Mouse (Mus musculus) intestine, embryonic 14.5 days (tissue): ENCODE results near the gene Npc1l1. TPM values are rescaled to one million over a fixed set of nuclear protein-coding genes. Genes with fewer than 3 reads are reported as not detected.
"Not testable (repeated sequence)": the region's sequence is repeated elsewhere in the genome, so short reads cannot be mapped to it uniquely, and the experiment has no call there.

ENCODE experiments used
- ATAC-seq: fragments of 200-750 bp; cut with Nextera tagmentation; replicated peaks from 2 replicates; pipeline ENCODE4 v1.8.0; 2017; ENCODE audit warnings: low read depth, moderate number of reproducible peaks, moderate TSS enrichment, moderate library complexity; ENCODE audit not compliant: low FRiP score, low TSS enrichment
- DNase-seq: peaks from one replicate; pipeline ENCODE4 v3.0.0-alpha.2; 2018; ENCODE audit warnings: low spot score
- H3K27ac ChIP-seq: fragments of 300-500 bp; sonication (generic); 2 replicates; pipeline ENCODE4 v1.5.1; 2014; ENCODE audit warnings: low read depth, mild to moderate bottlenecking, control low read depth
- H3K27me3 ChIP-seq: fragments of 300-500 bp; sonication (generic); replicated peaks from 2 replicates; pipeline ENCODE4 v1.6.1; 2014; ENCODE audit warnings: low read length, control low read depth; ENCODE audit not compliant: control insufficient read depth, insufficient read depth
- H3K36me3 ChIP-seq: fragments of 300-500 bp; sonication (generic); 2 replicates; pipeline ENCODE4 v1.6.1; 2014; ENCODE audit warnings: low read length, control low read depth; ENCODE audit not compliant: control insufficient read depth, insufficient read depth
- H3K4me1 ChIP-seq: fragments of 300-500 bp; sonication (generic); replicated peaks from 2 replicates; pipeline ENCODE4 v1.6.1; 2014; ENCODE audit warnings: low read length, control low read depth, mixed read lengths; ENCODE audit not compliant: control insufficient read depth, insufficient read depth
- H3K4me2 ChIP-seq: fragments of 300-500 bp; sonication (generic); 2 replicates; pipeline ENCODE4 v1.6.1; 2014; ENCODE audit warnings: low read length
- H3K4me3 ChIP-seq: fragments of 300-500 bp; sonication (generic); 2 replicates; pipeline ENCODE4 v1.5.1; 2014; ENCODE audit warnings: low read depth, low read length, control low read depth, mixed read lengths
- H3K9ac ChIP-seq: fragments of 300-500 bp; sonication (generic); 2 replicates; pipeline ENCODE4 v1.6.1; 2014; ENCODE audit warnings: mild to moderate bottlenecking, low read length
- H3K9me3 ChIP-seq: fragments of 300-500 bp; sonication (generic); 2 replicates; pipeline ENCODE4 v1.6.1; 2016; ENCODE audit warnings: low read length, control low read depth; ENCODE audit not compliant: control insufficient read depth
- WGBS: fragments of 180-500 bp; shearing (Covaris S2); extraction: QIAGEN DNeasy Blood & Tissue Kit; methylation state at CpG from one replicate; pipeline ENCODE4 v1.1.7; 2014; 5-methylcytosine and 5-hydroxymethylcytosine counted together
- polyA plus RNA-seq: library from polyadenylated mRNA; unstranded; fragments of >200 nt; fragmentation: Nextera tagmentation; extraction: Ambion mirVana; gene quantifications from 2 replicates; pipeline ENCODE4 v1.2.1, GENCODE M21; 2014

Gene Npc1l1
- polyA plus RNA-seq, 1 experiment from 2014 or later = 1.3 TPM

- no peaks in the 10 kb centered on the region for H3K4me1 ChIP-seq
- H3K9ac ChIP-seq = no peak overlapping the region
- ATAC-seq = no peak
- DNase-seq = no peak
- H3K4me3 ChIP-seq = no peak overlapping the region
- H3K4me2 ChIP-seq = no peak overlapping the region
- WGBS = 91% methylated on average over 7 of the region's 7 CpGs
- H3K9me3 ChIP-seq = no peaks in the 10 kb centered on the region
- H3K27me3 ChIP-seq = no peaks in the 10 kb centered on the region
- no peak overlapping the region for H3K27ac ChIP-seq
- H3K36me3 ChIP-seq = peaks cover 67% of the 10 kb centered on the region
These were observed 29.5 kb upstream of the Npc1l1 start for GRCm38 (mm10) chr11:6259413-6259812.

GRCm38 (mm10) chr11:6256490-6257072 lies 26.6 kb upstream of the Npc1l1 start:
- 0 out of 2 replicates have a peak, but pooled peaks have one; percentile 20 for ATAC-seq

GRCm38 (mm10) chr11:6254602-6255001 lies 24.7 kb upstream of the Npc1l1 start:
- DNase-seq, H3K4me2 ChIP-seq, H3K27ac ChIP-seq, ATAC-seq, H3K9ac ChIP-seq, H3K9me3 ChIP-seq, H3K27me3 ChIP-seq, H3K4me3 ChIP-seq, H3K4me1 ChIP-seq: not testable (repeated sequence)
- H3K36me3 ChIP-seq = peaks cover 19% of the 10 kb centered on the region
- 84% methylated on average over 2 of the region's 2 CpGs for WGBS

More at GRCm38 (mm10) chr11:6256490-6257072, 26.6 kb upstream of the Npc1l1 start:
- Histone ChIP-seq H3K27ac (no peak overlapping the region), H3K4me3 (no peak overlapping the region), H3K9ac (no peak overlapping the region), H3K9me3 (no peaks in the 10 kb centered on the region), H3K4me2 (no peak overlapping the region), H3K36me3 (peaks cover 39% of the 10 kb centered on the region), H3K4me1 (no peaks in the 10 kb centered on the region), H3K27me3 (no peaks in the 10 kb centered on the region)
- no peak for DNase-seq
- 61% methylated on average over 6 of the region's 6 CpGs for WGBS

- Histone ChIP-seq H3K4me2 (no peak overlapping the region), H3K9me3 (no peaks in the 10 kb centered on the region), H3K36me3 (0 out of 2 replicates have a peak, but pooled peaks cover 2% of the 10 kb centered on the region), H3K4me1 (no peaks in the 10 kb centered on the region), H3K27ac (no peak overlapping the region), H3K4me3 (no peak overlapping the region), H3K27me3 (no peaks in the 10 kb centered on the region), H3K9ac (no peak overlapping the region)
- DNase-seq (no peak), ATAC-seq (no peak)
- 82% methylated on average over 4 of the region's 4 CpGs for WGBS
These were observed 22.9 kb upstream of the Npc1l1 start for GRCm38 (mm10) chr11:6252824-6253223.

- H3K9ac ChIP-seq = no peak overlapping the region
- ATAC-seq = no peak
- no peak overlapping the region for H3K4me2 ChIP-seq
- H3K36me3 ChIP-seq = no peaks in the 10 kb centered on the region
- no peak for DNase-seq
- no peaks in the 10 kb centered on the region for H3K4me1 ChIP-seq
- no peak overlapping the region for H3K4me3 ChIP-seq
- 89% methylated on average over 5 of the region's 5 CpGs for WGBS
- no peak overlapping the region for H3K27ac ChIP-seq
- no peaks in the 10 kb centered on the region for H3K9me3 ChIP-seq
- H3K27me3 ChIP-seq = no peaks in the 10 kb centered on the region
These were observed 22.3 kb upstream of the Npc1l1 start for GRCm38 (mm10) chr11:6252248-6252647.

- DNase-seq (no peak), ATAC-seq (no peak)
- Histone ChIP-seq H3K4me1 (no peaks in the 10 kb centered on the region), H3K9me3 (no peaks in the 10 kb centered on the region), H3K27ac (no peak overlapping the region), H3K36me3 (no peaks in the 10 kb centered on the region), H3K4me2 (no peak overlapping the region), H3K4me3 (no peak overlapping the region), H3K27me3 (no peaks in the 10 kb centered on the region), H3K9ac (no peak overlapping the region)
- 58% methylated on average over 16 of the region's 19 CpGs for WGBS
These were observed 14.8 kb upstream of the Npc1l1 start for GRCm38 (mm10) chr11:6244707-6245106.

- no peak overlapping the region for H3K9ac ChIP-seq
- H3K27me3 ChIP-seq = no peaks in the 10 kb centered on the region
- DNase-seq (no peak), ATAC-seq (no peak)
- WGBS = 87% methylated on average over 4 of the region's 4 CpGs
- H3K36me3 ChIP-seq = no peaks in the 10 kb centered on the region
- no peaks in the 10 kb centered on the region for H3K4me1 ChIP-seq
- H3K4me3 ChIP-seq = no peak overlapping the region
- 0 out of 2 replicates have a peak, but pooled peaks cover 3% of the 10 kb centered on the region for H3K9me3 ChIP-seq
- no peak overlapping the region for H3K4me2 ChIP-seq
- no peak overlapping the region for H3K27ac ChIP-seq
These were observed 3.1 kb upstream of the Npc1l1 start for GRCm38 (mm10) chr11:6233025-6233424.

- DNase-seq (no peak), ATAC-seq (no peak)
- H3K36me3 ChIP-seq = no peaks in the 10 kb centered on the region
- H3K27ac ChIP-seq = no peak overlapping the region
- no peaks in the 10 kb centered on the region for H3K27me3 ChIP-seq
- H3K4me1 ChIP-seq = no peaks in the 10 kb centered on the region
- 79% methylated on average over 14 of the region's 14 CpGs for WGBS
- H3K4me2 ChIP-seq = no peak overlapping the region
- no peaks in the 10 kb centered on the region for H3K9me3 ChIP-seq
- no peak overlapping the region for H3K9ac ChIP-seq
- no peak overlapping the region for H3K4me3 ChIP-seq
These were observed 5.3 kb downstream of the Npc1l1 start for GRCm38 (mm10) chr11:6224541-6225229.

- WGBS = 96% methylated on average over 10 of the region's 10 CpGs
- DNase-seq = no peak
These were observed 7.8 kb downstream of the Npc1l1 start for GRCm38 (mm10) chr11:6222187-6222586.

More at GRCm38 (mm10) chr11:6222187-6222586, 7.8 kb downstream of the Npc1l1 start:
- Histone ChIP-seq H3K36me3 (no peaks in the 10 kb centered on the region), H3K4me3 (no peak overlapping the region), H3K27ac (no peak overlapping the region), H3K4me1 (no peaks in the 10 kb centered on the region), H3K9me3 (no peaks in the 10 kb centered on the region), H3K27me3 (no peaks in the 10 kb centered on the region), H3K9ac (no peak overlapping the region), H3K4me2 (no peak overlapping the region)
- no peak for ATAC-seq
